Mouse (Mus musculus): ENCODE data around the gene Ghrl. TPM values are rescaled to one million over a fixed set of nuclear protein-coding genes. Genes with fewer than 3 reads are reported as not detected.

The Ghrl gene
- polyA plus RNA-seq, 1 experiment from 2014 or later, result not detected

Small RNAs within 50 kb of the gene (microRNA-seq; reads per million reads assigned to microRNA genes)
- 1.8 reads per million for gene Mir7042

Other genes starting within 250 kb of the Ghrl start
- gene Il17rc, start 248.5 kb downstream of the Ghrl start, polyA plus RNA-seq (2016; fragmentation: Nextera tagmentation; extraction: Ambion mirVana), result 4.7 and 5.1 TPM in 2 replicates
- gene Creld1, start 236.6 kb downstream of the Ghrl start, polyA plus RNA-seq (2016; fragmentation: Nextera tagmentation; extraction: Ambion mirVana), result 9.6 and 10.9 TPM in 2 replicates
- gene Prrt3, start 217.9 kb downstream of the Ghrl start, polyA plus RNA-seq (2016; fragmentation: Nextera tagmentation; extraction: Ambion mirVana), result 0.08 and 0.11 TPM in 2 replicates
- gene Emc3, start 188.2 kb downstream of the Ghrl start, polyA plus RNA-seq (2016; fragmentation: Nextera tagmentation; extraction: Ambion mirVana), result 55.8 and 56.5 TPM in 2 replicates
- gene Fancd2, start 188.2 kb downstream of the Ghrl start, polyA plus RNA-seq (2016; fragmentation: Nextera tagmentation; extraction: Ambion mirVana), result 13.8 and 16.4 TPM in 2 replicates
- 0.10 and 0.11 TPM in 2 replicates for gene Fancd2os, start 119.2 kb downstream of the Ghrl start, polyA plus RNA-seq (2016; fragmentation: Nextera tagmentation; extraction: Ambion mirVana)
- 106 and 109 TPM in 2 replicates for gene Brk1, start 115.1 kb downstream of the Ghrl start, polyA plus RNA-seq (2016; fragmentation: Nextera tagmentation; extraction: Ambion mirVana)
- gene Vhl, start 95.9 kb downstream of the Ghrl start, polyA plus RNA-seq (2016; fragmentation: Nextera tagmentation; extraction: Ambion mirVana), result 13.9 and 14.8 TPM in 2 replicates
- 17.2 and 17.9 TPM in 2 replicates for gene Irak2, start 81.4 kb downstream of the Ghrl start, polyA plus RNA-seq (2016; fragmentation: Nextera tagmentation; extraction: Ambion mirVana)
- 1.3 TPM in 2 replicates for gene Tatdn2, start 22.8 kb downstream of the Ghrl start, polyA plus RNA-seq (2016; fragmentation: Nextera tagmentation; extraction: Ambion mirVana)
- gene Sec13, start 20.9 kb upstream of the Ghrl start, polyA plus RNA-seq (2016; fragmentation: Nextera tagmentation; extraction: Ambion mirVana), result 155 and 159 TPM in 2 replicates

Data from liver, embryonic 12.5 days (tissue).